Mouse (Mus musculus): ENCODE results near the gene Gtf3a. TPM values are rescaled to one million over a fixed set of nuclear protein-coding genes. Genes with fewer than 3 reads are reported as not detected.

Gene Gtf3a
- polyA plus RNA-seq, 1 experiment from 2014 or later = 64.9 TPM

DNA sequence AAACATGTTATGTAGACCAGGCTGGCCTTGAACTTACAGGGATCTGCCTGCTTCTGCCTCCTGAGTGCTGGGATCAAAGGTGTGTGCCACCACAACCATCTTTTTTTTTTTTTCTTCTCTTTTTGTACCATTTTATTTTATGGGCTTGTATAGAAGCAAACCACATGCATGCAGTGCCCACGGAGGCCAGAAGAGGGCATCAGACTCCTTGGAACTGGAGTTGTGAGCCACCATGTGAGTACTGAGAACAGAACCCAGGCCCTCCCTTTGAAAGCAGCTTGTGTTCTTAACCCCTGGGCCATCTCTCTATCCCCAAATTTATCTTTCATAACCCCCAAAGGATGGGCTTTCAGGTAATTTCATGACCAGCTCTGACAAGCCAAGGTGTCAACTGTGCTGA is 54.8 kb downstream of the Gtf3a start:
- 60% methylated on average over 1 of the region's 1 CpGs for WGBS
- Histone ChIP-seq H3K4me2 (replicated peaks; ENCODE audit: low read depth) (no peak overlapping the region), H3K4me3 (ENCODE audit: low read depth, low read length) (no peak overlapping the region), H3K36me3 (ENCODE audit: control insufficient read depth, insufficient read depth) (no peaks in the 10 kb centered on the region), H3K4me1 (replicated peaks; ENCODE audit: control insufficient read depth, insufficient read depth, low read length) (no peaks in the 10 kb centered on the region), H3K27me3 (replicated peaks; ENCODE audit: control insufficient read depth, insufficient read depth, low read length) (no peaks in the 10 kb centered on the region), H3K27ac (ENCODE audit: low read depth, low read length) (no peak overlapping the region), H3K9ac (ENCODE audit: low read depth, low read length) (no peak overlapping the region), H3K9me3 (ENCODE audit: control insufficient read depth) (0 out of 2 replicates have a peak, but pooled peaks cover 4% of the 10 kb centered on the region)
- no peak for ATAC-seq
- peak; percentile 21; the same call in 1 of the 2 replicates for TF ChIP-seq CTCF (IDR thresholded peaks at IDR 0.05; ENCODE audit: low read depth)

Other genes with a start within 250 kb of the Gtf3a start
- 21.7 and 24.0 TPM in 2 replicates for gene Usp12, start 153.7 kb upstream of the Gtf3a start, polyA plus RNA-seq (2015; fragmentation: Nextera tagmentation; extraction: Ambion mirVana)
- 426 and 430 TPM in 2 replicates for gene Rpl21, start 115.8 kb upstream of the Gtf3a start, polyA plus RNA-seq (2015; fragmentation: Nextera tagmentation; extraction: Ambion mirVana)
- gene Rasl11a, start 103.6 kb upstream of the Gtf3a start, polyA plus RNA-seq (2015; fragmentation: Nextera tagmentation; extraction: Ambion mirVana) = 17.6 TPM in 2 replicates
- 29.9 and 32.3 TPM in 2 replicates for gene Mtif3, start 15.1 kb downstream of the Gtf3a start, polyA plus RNA-seq (2015; fragmentation: Nextera tagmentation; extraction: Ambion mirVana)
- 9.7 and 10.2 TPM in 2 replicates for gene Lnx2, start 127.9 kb downstream of the Gtf3a start, polyA plus RNA-seq (2015; fragmentation: Nextera tagmentation; extraction: Ambion mirVana)
- gene Polr1d, start 128.4 kb downstream of the Gtf3a start, polyA plus RNA-seq (2015; fragmentation: Nextera tagmentation; extraction: Ambion mirVana) = 116 and 118 TPM in 2 replicates
- not detected in 2 replicates for gene Gsx1, start 240.0 kb downstream of the Gtf3a start, polyA plus RNA-seq (2015; fragmentation: Nextera tagmentation; extraction: Ambion mirVana)

Measured in intestine, postnatal 0 days (tissue).